Mouse (Mus musculus): ENCODE results near the gene Unc119. TPM values are rescaled to one million over a fixed set of nuclear protein-coding genes. Genes with fewer than 3 reads are reported as not detected.

Unc119 gene
- polyA plus RNA-seq, 2 experiments, result 55.7 to 114 TPM

DNA sequence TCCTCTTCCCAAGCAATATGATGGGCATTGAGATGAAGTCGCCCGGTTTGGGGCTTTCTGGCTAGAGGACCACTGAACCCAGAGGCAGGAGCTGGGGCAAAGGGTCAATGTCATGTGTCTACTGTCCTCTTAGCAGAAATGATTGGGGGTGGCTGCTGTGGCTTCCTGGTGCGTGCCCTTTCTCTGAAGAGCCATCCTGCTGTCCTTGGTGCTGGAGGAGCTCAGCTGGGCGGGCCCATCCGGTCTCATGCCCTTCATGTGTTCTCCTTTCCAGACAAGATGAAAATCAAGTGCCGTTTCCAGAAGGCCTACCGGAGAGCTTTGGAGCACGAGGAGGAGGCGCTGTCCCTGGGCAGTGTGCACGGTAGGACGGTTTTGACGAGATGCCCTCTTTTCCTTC lies 10.6 kb upstream of the Unc119 start:
- Histone ChIP-seq H3K36me3 (ENCODE audit: control insufficient read depth, insufficient read depth, low read length) (peaks cover 40% of the 10 kb centered on the region), H3K27ac (replicated peaks; ENCODE audit: low read depth, low read length) (no peak overlapping the region), H3K9me3 (ENCODE audit: control insufficient read depth, low read length) (no peaks in the 10 kb centered on the region), H3K4me1 (ENCODE audit: control insufficient read depth, insufficient read depth, low read length) (peaks cover 5% of the 10 kb centered on the region; the same call in 1 of the 2 replicates), H3K9ac (ENCODE audit: low read depth, low read length, severe bottlenecking) (no peak overlapping the region), H3K27me3 (ENCODE audit: control insufficient read depth, insufficient read depth, low read length) (no peaks in the 10 kb centered on the region), H3K4me2 (replicated peaks; ENCODE audit: low read depth, low read length, severe bottlenecking) (no peak overlapping the region), H3K4me3 (replicated peaks; ENCODE audit: low read length) (no peak overlapping the region)
- no peak for TF ChIP-seq POLR2A (IDR thresholded peaks at IDR 0.05; ENCODE audit: borderline replicate concordance, extremely low read depth, insufficient read depth, insufficient read length)
- DNase-seq (ENCODE audit: low spot score), result no peak
- 97% methylated on average over 12 of the region's 12 CpGs for WGBS
- ATAC-seq (ENCODE audit: low FRiP score, low read depth), result no peak

DNA sequence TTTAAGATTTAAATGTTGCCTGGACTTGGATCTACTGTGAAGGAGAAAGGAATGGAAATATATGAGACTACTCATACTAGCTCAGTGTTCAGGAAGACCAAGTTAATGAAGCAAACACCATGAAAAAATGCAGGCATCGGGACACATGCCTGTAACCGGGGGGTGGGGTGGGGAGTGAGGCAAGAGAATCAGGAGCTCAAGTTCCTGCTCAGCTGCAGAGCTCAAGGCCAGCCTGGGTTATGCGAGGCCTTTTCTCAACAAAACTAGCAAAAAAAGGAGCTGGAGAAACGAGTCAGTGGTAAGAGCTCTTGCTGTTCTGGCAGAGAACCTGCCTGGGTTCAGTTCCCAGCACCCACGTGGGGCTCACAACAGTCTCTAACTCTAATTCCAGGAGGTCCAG lies 9.3 kb upstream of the Unc119 start:
- no peak for TF ChIP-seq POLR2A (IDR thresholded peaks at IDR 0.05; ENCODE audit: borderline replicate concordance, extremely low read depth, insufficient read depth, insufficient read length)
- H3K36me3 ChIP-seq (ENCODE audit: control insufficient read depth, insufficient read depth, low read length), result peaks cover 48% of the 10 kb centered on the region

DNA sequence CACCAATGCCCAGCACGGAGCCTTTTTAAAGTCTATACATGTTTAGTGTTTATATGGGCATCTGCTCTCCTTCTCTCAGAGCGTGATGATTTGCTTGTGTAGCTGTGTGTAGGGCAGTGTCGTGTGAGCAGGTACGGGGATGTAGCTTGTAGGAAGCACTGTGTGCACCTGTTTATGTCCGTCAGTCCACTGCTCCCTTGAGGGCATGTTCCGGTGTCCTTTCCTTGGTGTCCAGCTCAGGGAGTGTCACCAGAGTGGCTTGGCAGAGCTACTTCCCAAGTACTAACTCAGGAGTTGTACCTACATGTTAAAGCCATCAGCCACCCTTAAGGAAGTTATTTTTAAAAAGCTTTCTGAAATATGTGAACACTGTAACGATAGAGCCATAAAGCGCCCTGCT lies 6.2 kb upstream of the Unc119 start:
- H3K27me3 ChIP-seq (ENCODE audit: control insufficient read depth, insufficient read depth, low read length), result no peaks in the 10 kb centered on the region
- no peak overlapping the region for H3K27ac ChIP-seq (replicated peaks; ENCODE audit: low read depth, low read length)
- no peak overlapping the region for H3K4me2 ChIP-seq (replicated peaks; ENCODE audit: low read depth, low read length, severe bottlenecking)
- no peak for ATAC-seq (ENCODE audit: low FRiP score, low read depth)
- no peak overlapping the region for H3K9ac ChIP-seq (ENCODE audit: low read depth, low read length, severe bottlenecking)
- H3K36me3 ChIP-seq (ENCODE audit: control insufficient read depth, insufficient read depth, low read length), result peaks cover 67% of the 10 kb centered on the region
- no peaks in the 10 kb centered on the region for H3K4me1 ChIP-seq (ENCODE audit: control insufficient read depth, insufficient read depth, low read length)
- no peak overlapping the region for H3K4me3 ChIP-seq (replicated peaks; ENCODE audit: low read length)
- no peak for DNase-seq (ENCODE audit: low spot score)
- no peak for TF ChIP-seq POLR2A (IDR thresholded peaks at IDR 0.05; ENCODE audit: borderline replicate concordance, extremely low read depth, insufficient read depth, insufficient read length)
- 94% methylated on average over 8 of the region's 8 CpGs for WGBS
- no peaks in the 10 kb centered on the region for H3K9me3 ChIP-seq (ENCODE audit: control insufficient read depth, low read length)

More for the DNA sequence above, 9.3 kb upstream of the Unc119 start:
- DNase-seq (ENCODE audit: low spot score) (no peak), ATAC-seq (ENCODE audit: low FRiP score, low read depth) (no peak)
- Histone ChIP-seq H3K27ac (replicated peaks; ENCODE audit: low read depth, low read length) (no peak overlapping the region), H3K9ac (ENCODE audit: low read depth, low read length, severe bottlenecking) (no peak overlapping the region), H3K27me3 (ENCODE audit: control insufficient read depth, insufficient read depth, low read length) (no peaks in the 10 kb centered on the region), H3K4me1 (ENCODE audit: control insufficient read depth, insufficient read depth, low read length) (peaks cover 2% of the 10 kb centered on the region; the same call in 1 of the 2 replicates), H3K4me2 (replicated peaks; ENCODE audit: low read depth, low read length, severe bottlenecking) (no peak overlapping the region), H3K4me3 (replicated peaks; ENCODE audit: low read length) (no peak overlapping the region), H3K9me3 (ENCODE audit: control insufficient read depth, low read length) (no peaks in the 10 kb centered on the region)
- 94% methylated on average over 5 of the region's 5 CpGs for WGBS

DNA sequence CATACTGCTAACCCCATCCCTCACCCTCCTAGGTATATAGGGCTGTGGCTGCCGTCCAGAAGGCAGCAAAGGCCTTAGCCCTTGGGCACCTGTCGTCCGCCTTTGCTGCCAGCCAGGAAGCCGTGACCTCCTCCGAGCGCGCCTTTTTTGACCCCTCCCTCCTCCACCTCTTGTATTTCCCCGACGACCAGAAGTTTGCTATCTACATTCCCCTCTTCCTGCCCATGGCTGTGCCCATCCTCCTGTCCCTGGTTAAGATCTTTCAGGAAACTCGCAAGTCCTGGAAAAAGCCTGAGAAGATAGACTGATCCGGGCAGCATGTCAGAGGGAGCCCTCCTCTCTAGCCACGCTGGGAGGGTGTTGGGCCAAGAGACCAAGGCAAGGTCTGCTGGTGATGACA lies 1.6 kb upstream of the Unc119 start:
- Histone ChIP-seq H3K36me3 (ENCODE audit: control insufficient read depth, insufficient read depth, low read length) (peaks cover 33% of the 10 kb centered on the region), H3K4me2 (replicated peaks; ENCODE audit: low read depth, low read length, severe bottlenecking) (no peak overlapping the region), H3K4me1 (ENCODE audit: control insufficient read depth, insufficient read depth, low read length) (peaks cover 29% of the 10 kb centered on the region), H3K9me3 (ENCODE audit: control insufficient read depth, low read length) (no peaks in the 10 kb centered on the region), H3K27ac (replicated peaks; ENCODE audit: low read depth, low read length) (no peak overlapping the region), H3K27me3 (ENCODE audit: control insufficient read depth, insufficient read depth, low read length) (no peaks in the 10 kb centered on the region), H3K4me3 (replicated peaks; ENCODE audit: low read length) (no peak overlapping the region), H3K9ac (ENCODE audit: low read depth, low read length, severe bottlenecking) (no peak overlapping the region)
- no peak for ATAC-seq (ENCODE audit: low FRiP score, low read depth)
- no peak for TF ChIP-seq POLR2A (IDR thresholded peaks at IDR 0.05; ENCODE audit: borderline replicate concordance, extremely low read depth, insufficient read depth, insufficient read length)
- DNase-seq (ENCODE audit: low spot score), result no peak
- WGBS, result 85% methylated on average over 12 of the region's 12 CpGs

DNA sequence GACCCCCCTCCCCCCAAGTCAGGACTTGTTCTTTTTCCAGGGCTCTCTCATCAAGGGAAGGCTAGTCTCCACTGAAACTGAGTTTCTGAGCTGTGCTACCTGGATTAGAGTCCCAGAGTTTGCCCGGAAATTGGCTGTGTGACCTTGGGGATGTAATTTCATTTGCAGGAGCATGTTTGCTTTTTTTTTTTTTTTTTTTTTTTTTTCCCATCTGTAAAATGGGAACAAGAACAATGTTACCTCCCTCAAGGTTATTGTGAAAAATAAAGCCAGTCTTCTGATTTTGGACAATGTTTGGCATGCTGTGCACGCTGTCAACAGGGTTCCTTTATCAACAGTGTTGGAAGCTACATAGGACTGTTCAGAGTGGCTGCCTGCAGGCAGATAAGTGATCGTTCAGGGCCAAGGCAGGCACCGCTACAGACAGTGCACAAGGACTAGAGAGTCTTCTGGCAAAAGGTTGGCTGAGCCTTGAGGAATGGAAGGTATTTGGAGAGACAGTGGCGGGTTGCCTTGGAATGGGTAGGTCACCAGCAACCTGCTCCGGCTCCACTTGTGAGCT lies 1.1 kb downstream of the Unc119 start:
- peaks cover 42% of the 10 kb centered on the region for H3K36me3 ChIP-seq (ENCODE audit: control insufficient read depth, insufficient read depth, low read length)
- peak overlapping the region; percentile 90 for H3K9ac ChIP-seq (ENCODE audit: low read depth, low read length, severe bottlenecking)
- DNase-seq (ENCODE audit: low spot score) (no peak), ATAC-seq (ENCODE audit: low FRiP score, low read depth) (no peak)
- no peaks in the 10 kb centered on the region for H3K9me3 ChIP-seq (ENCODE audit: control insufficient read depth, low read length)
- H3K27ac ChIP-seq (replicated peaks; ENCODE audit: low read depth, low read length), result peak overlapping the region; percentile 93; the same call in 1 of the 2 replicates
- TF ChIP-seq POLR2A (IDR thresholded peaks at IDR 0.05; ENCODE audit: borderline replicate concordance, extremely low read depth, insufficient read depth, insufficient read length), result no peak
- H3K4me2 ChIP-seq (replicated peaks; ENCODE audit: low read depth, low read length, severe bottlenecking), result peak overlapping the region; percentile 84
- peak overlapping the region; percentile 94 for H3K4me3 ChIP-seq (replicated peaks; ENCODE audit: low read length)
- H3K27me3 ChIP-seq (ENCODE audit: control insufficient read depth, insufficient read depth, low read length), result no peaks in the 10 kb centered on the region
- H3K4me1 ChIP-seq (ENCODE audit: control insufficient read depth, insufficient read depth, low read length), result peaks cover 29% of the 10 kb centered on the region
- 69% methylated on average over 6 of the region's 6 CpGs for WGBS

Measured in limb, embryonic 14.5 days (tissue).